In genomic region chr2:11663961-11664360, GRCm38 (mm10) we compare ENCODE assay signal across 9 mouse cellular contexts. TPM values are rescaled to one million over a fixed set of nuclear protein-coding genes. Genes with fewer than 3 reads are reported as not detected.
DNase-seq lines count a peak whose midpoint lies in the region; ATAC-seq lines count a peak whose summit lies in the region.
"Had no signal": no experiment of that assay in that cellular context is flagged by ENCODE, and none has a peak within 500 bp of the region (broad histone marks: within the 10 kb centered on the region; RNA-seq: fewer than 3 reads in every experiment).

No protein-coding gene starts in this region.

- no peaks in the 10 kb centered on the region for H3K9me3 ChIP-seq in heart, embryonic 14.5 days (ENCODE audit: control insufficient read depth, low read length)
- no peaks in the 10 kb centered on the region for H3K9me3 ChIP-seq in liver, embryonic 11.5 days (ENCODE audit: control insufficient read depth, low read length)

- H3K9ac ChIP-seq in heart, embryonic 14.5 days (ENCODE audit: low read length), result no peak overlapping the region
- no peak overlapping the region for H3K9ac ChIP-seq in liver, embryonic 11.5 days (ENCODE audit: low read depth, low read length)

- ATAC-seq in heart, embryonic 14.5 days (ENCODE audit: insufficient number of reproducible peaks, insufficient read depth, low FRiP score, low read depth), result no peak
- ATAC-seq in liver, embryonic 11.5 days (replicated peaks; ENCODE audit: low FRiP score), result peak; percentile 86

- no peaks in the 10 kb centered on the region for H3K36me3 ChIP-seq in heart, embryonic 14.5 days (ENCODE audit: control insufficient read depth, insufficient read depth, low read length)
- no peaks in the 10 kb centered on the region for H3K36me3 ChIP-seq in liver, embryonic 11.5 days (ENCODE audit: control insufficient read depth, insufficient read depth, low read length)
- H3K36me3 ChIP-seq in splenic B cell, adult 2 months (ENCODE audit: control insufficient read depth, insufficient read depth, low read length, poor library complexity, severe bottlenecking), result no peaks in the 10 kb centered on the region

- no peak overlapping the region for H3K27ac ChIP-seq in heart, embryonic 14.5 days (replicated peaks in 1 of 2; ENCODE audit: control insufficient read depth in 1 of 2, insufficient read depth in 1 of 2, low read depth in 2 of 2, low read length in 2 of 2)
- H3K27ac ChIP-seq in liver, embryonic 11.5 days (ENCODE audit: low read depth, low read length), result no peak overlapping the region

- no peaks in the 10 kb centered on the region for H3K27me3 ChIP-seq in heart, embryonic 14.5 days (ENCODE audit: control insufficient read depth, insufficient read depth, low read length)
- no peaks in the 10 kb centered on the region for H3K27me3 ChIP-seq in liver, embryonic 11.5 days (replicated peaks; ENCODE audit: control insufficient read depth, insufficient read depth, low read length)
- no peaks in the 10 kb centered on the region for H3K27me3 ChIP-seq in splenic B cell, adult 2 months (ENCODE audit: control insufficient read depth, insufficient read depth, low read length, poor library complexity, severe bottlenecking)

- DNase-seq in CD4-positive, CD25-positive, alpha-beta regulatory T cell, adult 2 months (ENCODE audit: low read depth, low spot score), result peak; percentile 92
- peak; percentile 55 for DNase-seq in brain, embryonic 18.5 days (ENCODE audit: low read depth, low spot score)
- DNase-seq in fibroblast of lung, adult 2 months (ENCODE audit: low read depth), result peak; percentile 36
- peak; percentile 90 for DNase-seq in kidney, postnatal 10 days
- peak; percentile 63 for DNase-seq in liver, embryonic 11.5 days (ENCODE audit: low spot score)
- peak; percentile 90 for DNase-seq in naive thymus-derived CD4-positive, alpha-beta T cell, adult 2 months (ENCODE audit: low read depth)
- DNase-seq in splenic B cell, adult 2 months (ENCODE audit: low read depth, low spot score), result peak; percentile 93

- peak overlapping the region; percentile 54 for H3K4me2 ChIP-seq in heart, embryonic 14.5 days (ENCODE audit: low read length)
- H3K4me2 ChIP-seq in liver, embryonic 11.5 days, result peak overlapping the region; percentile 52

- 2% methylated on average over 10 of the region's 10 CpGs for WGBS in heart, embryonic 14.5 days
- 4% methylated on average over 10 of the region's 10 CpGs for WGBS in liver, embryonic 11.5 days

- H3K4me1 ChIP-seq in heart, embryonic 14.5 days (ENCODE audit: control insufficient read depth in 2 of 2, insufficient read depth in 2 of 2, low read length in 2 of 2), result 0 out of 4 replicates have a peak, but pooled peaks cover 0 to 2% of the 10 kb centered on the region in 2 experiments
- no peaks in the 10 kb centered on the region for H3K4me1 ChIP-seq in liver, embryonic 11.5 days (replicated peaks; ENCODE audit: control insufficient read depth, insufficient read depth, low read length)

- H3K4me3 ChIP-seq in heart, embryonic 14.5 days (ENCODE audit: control insufficient read depth in 1 of 2, insufficient read depth in 1 of 2, low read depth in 1 of 2, low read length in 2 of 2), result peak overlapping the region in 1 of 2 experiments; percentile 17; a peak in 1 of 4 replicates
- no peak overlapping the region; the same call in 1 of the 2 replicates for H3K4me3 ChIP-seq in liver, embryonic 11.5 days (ENCODE audit: low read depth, low read length)
- H3K4me3 ChIP-seq: erythroblast, embryonic 14.5 days had no signal

RNA-seq across cellular contexts. Expression of gene Il2ra, which starts 21.4 kb away (rescaled TPM):
- not detected in 2 replicates for polyA plus RNA-seq in heart, embryonic 14.5 days (2014; fragmentation: Nextera tagmentation; extraction: Ambion mirVana)
- 0.04 TPM in 1 of 2 replicates, not detected in the other for polyA plus RNA-seq in liver, embryonic 11.5 days (2014; fragmentation: Nextera tagmentation; extraction: Ambion mirVana)

RNA-seq across cellular contexts. Expression of gene Gm17490, which starts 37.9 kb away (rescaled TPM):
- not detected in 2 replicates for polyA plus RNA-seq in heart, embryonic 14.5 days (2014; fragmentation: Nextera tagmentation; extraction: Ambion mirVana)
- polyA plus RNA-seq in liver, embryonic 11.5 days (2014; fragmentation: Nextera tagmentation; extraction: Ambion mirVana), result not detected in 2 replicates
- polyA plus RNA-seq: erythroblast, embryonic 14.5 days had no signal

RNA-seq across cellular contexts. Expression of gene Il15ra, which starts 41.1 kb away (rescaled TPM):
- polyA plus RNA-seq in heart, embryonic 14.5 days (2014; fragmentation: Nextera tagmentation; extraction: Ambion mirVana), result 11.4 and 12.2 TPM in 2 replicates
- 1.6 and 2.1 TPM in 2 replicates for polyA plus RNA-seq in liver, embryonic 11.5 days (2014; fragmentation: Nextera tagmentation; extraction: Ambion mirVana)
- polyA plus RNA-seq: erythroblast, embryonic 14.5 days had no signal

Comparison
In these comparisons a context has a peak if more than half of its experiments do, and no peak if none do; other contexts are left out.
1. DNase-seq: peak in every context shown above with its lines; median percentile 93 in splenic B cell, adult 2 months; 92 in CD4-positive, CD25-positive, alpha-beta regulatory T cell, adult 2 months; 90 in kidney, postnatal 10 days; 90 in naive thymus-derived CD4-positive, alpha-beta T cell, adult 2 months; 63 in liver, embryonic 11.5 days; 55 in brain, embryonic 18.5 days; 36 in fibroblast of lung, adult 2 months.